Mouse (Mus musculus) erythroblast, embryonic 14.5 days (primary cell): Measurements from ENCODE around the gene Entpd7. TPM values are rescaled to one million over a fixed set of nuclear protein-coding genes. Genes with fewer than 3 reads are reported as not detected.

ENCODE experiments used
- H3K27me3 ChIP-seq: 2 replicates; pipeline ENCODE4 v1.6.1; 2012; ENCODE audit warnings: inconsistent platforms; ENCODE audit not compliant: control insufficient read depth
- H3K36me3 ChIP-seq: 2 replicates; pipeline ENCODE4 v1.6.1; 2012; ENCODE audit warnings: mild to moderate bottlenecking, inconsistent platforms; ENCODE audit not compliant: control insufficient read depth
- H3K4me1 ChIP-seq: 2 replicates; pipeline ENCODE4 v1.6.1; 2012; ENCODE audit warnings: inconsistent platforms; ENCODE audit not compliant: control insufficient read depth
- H3K4me3 ChIP-seq: replicated peaks from 2 replicates; pipeline ENCODE3; 2012; ENCODE audit warnings: moderate library complexity, mild to moderate bottlenecking, inconsistent platforms
- H3K9me3 ChIP-seq: 2 replicates; pipeline ENCODE4 v1.6.1; 2012; ENCODE audit warnings: low read length, inconsistent platforms, mixed read lengths; ENCODE audit not compliant: control insufficient read depth
- GATA1 ChIP-seq: IDR thresholded peaks from 2 replicates; pipeline ENCODE4 v1.6.1; 2012; ENCODE audit warnings: low read length, inconsistent platforms, mixed read lengths
- TAL1 ChIP-seq: IDR thresholded peaks from 3 replicates; pipeline ENCODE4 v1.6.1; 2012; ENCODE audit warnings: low read length, inconsistent platforms, mixed read lengths
- polyA plus RNA-seq: library from polyadenylated mRNA; stranded (reverse); fragments of >175 nt; gene quantifications from 2 replicates; pipeline ENCODE4 v1.2.3, GENCODE M21; 2012

Gene Entpd7
- 0.02 and 0.04 TPM in 2 replicates for polyA plus RNA-seq

DNA sequence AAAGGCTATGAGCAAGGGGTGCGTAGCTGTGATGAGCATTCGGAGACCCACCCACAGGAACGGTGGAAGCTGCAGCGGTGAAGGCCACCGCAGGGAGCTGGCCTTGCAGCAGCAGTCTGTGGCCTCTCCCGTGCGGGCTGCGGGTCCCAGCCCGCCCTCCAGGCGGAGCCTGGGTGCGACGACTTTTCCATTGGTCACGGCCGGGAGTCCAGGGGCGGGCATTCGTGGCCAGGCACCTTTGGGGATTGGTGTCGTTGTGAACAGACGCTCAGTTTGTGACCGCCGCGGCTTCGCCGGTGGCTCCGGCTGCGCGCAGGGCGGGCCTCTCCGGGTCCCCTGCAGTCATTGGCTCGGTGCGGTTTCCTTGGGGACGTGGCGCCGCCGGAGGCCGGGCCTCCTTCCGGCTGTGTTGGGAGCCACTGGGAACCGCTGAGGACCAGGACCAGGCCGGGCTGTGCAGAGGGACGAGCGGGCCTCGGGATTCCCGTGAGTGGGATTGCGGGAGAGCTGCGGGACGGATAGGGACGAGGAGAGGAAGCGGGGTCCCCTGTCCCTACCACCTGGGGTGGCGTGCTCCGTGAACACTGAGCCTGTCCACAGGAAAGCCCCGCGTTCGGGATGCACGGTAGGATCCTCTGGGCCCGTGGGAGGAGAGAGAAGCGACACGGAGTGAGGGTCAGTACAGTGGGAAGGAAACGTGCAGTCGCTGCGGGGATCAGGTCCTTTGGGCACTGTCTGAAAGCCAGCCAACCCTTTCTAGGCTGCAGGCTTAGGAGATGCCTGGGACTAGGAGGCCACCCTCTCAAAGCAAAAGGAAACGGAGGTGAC is at the start of gene Entpd7:
Gene Entpd7, plus strand, starts transcription at position 254 of the 828 bp plus-strand sequence.
- Histone ChIP-seq H3K4me3 (peak within 1 kb of the TSS; percentile 86), H3K9me3 (no peaks in the 10 kb centered on the region), H3K27me3 (no peaks in the 10 kb centered on the region), H3K36me3 (peaks cover 2% of the 10 kb centered on the region), H3K4me1 (peaks cover 19% of the 10 kb centered on the region)
- TF ChIP-seq TAL1 = no peak
- TF ChIP-seq GATA1 = no peak

DNA sequence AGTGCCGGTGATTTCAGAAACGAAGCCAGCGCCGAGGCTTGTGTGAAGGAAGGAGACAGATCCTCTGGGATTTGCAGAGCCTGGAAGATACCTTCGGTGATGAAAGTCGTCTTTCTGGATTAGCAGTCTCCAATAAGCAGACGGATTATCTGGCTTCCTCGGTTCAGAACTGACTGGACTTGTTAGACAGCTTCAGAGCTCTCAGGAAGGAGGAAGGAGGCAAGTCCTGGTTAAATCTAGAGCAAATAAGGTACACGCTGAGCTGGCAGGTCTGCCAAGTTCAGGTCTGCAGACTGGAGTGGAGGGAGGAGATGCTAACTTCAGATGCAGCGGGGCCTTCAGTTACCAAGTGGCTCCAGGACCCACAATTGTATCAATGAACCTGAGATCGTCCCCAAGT is 47.6 kb upstream of the Entpd7 start:
- Histone ChIP-seq H3K27me3 (no peaks in the 10 kb centered on the region; the same call in 1 of the 2 replicates), H3K9me3 (no peaks in the 10 kb centered on the region), H3K4me3 (no peak overlapping the region), H3K36me3 (no peaks in the 10 kb centered on the region), H3K4me1 (no peaks in the 10 kb centered on the region)
- no peak for TF ChIP-seq TAL1
- no peak for TF ChIP-seq GATA1

DNA sequence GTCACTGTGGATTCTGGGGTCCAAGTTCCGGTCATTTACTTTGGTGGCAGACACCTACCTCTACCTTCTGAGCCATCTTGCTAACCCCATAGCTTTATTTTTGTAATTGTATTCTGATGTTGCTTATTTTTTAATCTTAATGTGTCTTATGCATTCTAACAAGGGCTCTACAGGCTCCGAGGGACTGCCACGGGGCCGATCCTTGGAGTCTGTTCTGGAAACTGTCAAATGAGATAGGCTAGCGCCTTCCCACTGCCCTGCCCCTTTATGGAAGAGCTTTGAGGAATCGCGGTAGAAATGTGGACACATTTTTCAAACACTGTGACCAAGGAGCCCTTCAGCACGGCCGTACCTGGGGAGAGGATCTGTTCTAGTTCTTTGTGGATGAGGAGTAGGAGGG is 46.6 kb upstream of the Entpd7 start:
- no peaks in the 10 kb centered on the region; the same call in 1 of the 2 replicates for H3K27me3 ChIP-seq
- no peaks in the 10 kb centered on the region for H3K9me3 ChIP-seq
- TF ChIP-seq GATA1 = no peak
- TF ChIP-seq TAL1 = no peak

DNA sequence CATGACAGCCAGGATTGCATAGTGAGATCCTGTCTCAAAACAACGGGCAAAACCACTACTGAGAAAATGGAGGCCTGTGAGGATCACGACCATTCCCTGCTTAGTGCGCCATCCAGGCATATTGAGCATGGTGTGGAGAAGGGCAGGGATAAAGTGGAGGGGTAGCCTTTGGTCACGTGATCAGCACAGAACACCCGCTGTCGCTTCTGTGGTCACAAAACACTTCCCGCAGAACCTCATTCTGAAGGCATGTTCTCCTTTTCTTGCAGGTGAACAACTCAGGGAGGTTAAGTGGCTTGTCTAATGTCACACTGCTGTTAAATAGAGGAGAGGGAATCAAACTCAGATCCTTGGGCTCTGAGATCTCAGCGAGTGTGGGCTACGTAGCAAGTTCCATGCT is 44.0 kb upstream of the Entpd7 start:
- TF ChIP-seq GATA1 = no peak
- TF ChIP-seq TAL1 = no peak
- H3K4me3 ChIP-seq = no peak overlapping the region
- H3K9me3 ChIP-seq = no peaks in the 10 kb centered on the region
- H3K36me3 ChIP-seq = no peaks in the 10 kb centered on the region
- no peaks in the 10 kb centered on the region for H3K27me3 ChIP-seq
- H3K4me1 ChIP-seq = no peaks in the 10 kb centered on the region

More for the DNA sequence above, 46.6 kb upstream of the Entpd7 start:
- H3K4me1 ChIP-seq = no peaks in the 10 kb centered on the region
- H3K36me3 ChIP-seq = no peaks in the 10 kb centered on the region
- no peak overlapping the region for H3K4me3 ChIP-seq

DNA sequence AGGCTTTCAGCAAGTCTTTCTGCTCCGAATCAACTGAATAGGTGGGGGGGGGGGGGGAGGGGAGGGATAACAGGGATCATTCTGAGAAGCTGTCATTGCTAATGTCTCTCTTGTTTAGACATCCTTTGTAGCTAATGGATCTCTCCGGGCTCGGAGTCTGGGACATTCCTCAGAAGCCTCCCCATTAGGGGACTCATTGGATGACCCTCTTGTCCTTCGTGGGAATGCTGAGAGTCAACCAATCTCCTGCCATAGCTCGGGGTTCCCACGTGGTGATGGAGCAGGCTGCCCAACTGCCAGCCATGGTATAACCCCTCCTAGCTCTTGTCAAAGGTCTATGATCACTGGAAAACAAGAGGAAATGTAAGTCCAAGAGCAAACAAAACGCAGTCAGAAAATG is 42.6 kb upstream of the Entpd7 start:
- Histone ChIP-seq H3K4me1 (no peaks in the 10 kb centered on the region), H3K4me3 (no peak overlapping the region), H3K27me3 (peaks cover 3% of the 10 kb centered on the region), H3K36me3 (no peaks in the 10 kb centered on the region), H3K9me3 (no peaks in the 10 kb centered on the region)
- TF ChIP-seq TAL1 (no peak), GATA1 (no peak)

DNA sequence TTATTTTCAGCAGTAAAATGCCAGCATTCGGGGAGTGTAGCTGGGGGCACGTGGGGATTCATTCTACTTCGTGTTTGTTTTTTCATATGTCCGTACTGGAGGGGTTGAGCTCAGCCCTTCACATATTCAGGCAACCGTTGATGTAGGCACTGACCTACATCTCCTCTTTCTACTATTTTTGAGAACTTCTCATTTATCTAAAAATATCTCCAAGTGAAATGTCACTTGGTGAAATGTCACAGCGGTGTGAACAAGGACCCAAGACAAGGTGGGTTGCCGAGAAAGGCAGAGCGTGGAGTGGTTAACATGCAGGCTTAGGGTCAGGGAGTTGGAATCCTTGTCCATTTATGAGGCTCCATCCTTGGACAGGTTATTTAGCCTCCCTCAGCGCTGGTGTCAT is 42.2 kb upstream of the Entpd7 start:
- Histone ChIP-seq H3K9me3 (no peaks in the 10 kb centered on the region), H3K27me3 (peaks cover 3% of the 10 kb centered on the region), H3K36me3 (no peaks in the 10 kb centered on the region), H3K4me3 (no peak overlapping the region), H3K4me1 (no peaks in the 10 kb centered on the region)
- no peak for TF ChIP-seq GATA1
- TF ChIP-seq TAL1 = no peak

DNA sequence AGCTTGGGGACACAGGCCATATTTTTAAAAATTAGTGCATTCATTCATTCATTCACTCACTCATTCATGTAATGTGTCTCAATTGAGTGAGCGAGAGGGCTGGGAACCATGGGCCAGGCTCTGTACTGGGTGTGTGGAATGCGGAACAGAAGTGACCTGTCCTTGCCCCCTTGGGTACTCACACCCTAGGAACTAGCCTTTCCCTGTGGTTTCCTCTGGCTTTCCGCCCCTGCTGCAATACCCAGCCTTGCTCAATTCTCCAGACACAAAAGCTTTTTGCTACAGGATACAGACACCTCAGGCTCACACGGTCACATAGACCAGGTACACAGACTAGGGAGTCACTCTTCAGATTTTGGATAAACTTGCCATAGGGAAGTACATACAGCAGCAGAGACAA is 41.1 kb upstream of the Entpd7 start:
- H3K9me3 ChIP-seq = no peaks in the 10 kb centered on the region
- peaks cover 13% of the 10 kb centered on the region for H3K27me3 ChIP-seq
- H3K4me1 ChIP-seq = no peaks in the 10 kb centered on the region
- no peak for TF ChIP-seq GATA1
- TF ChIP-seq TAL1 = no peak
- no peak overlapping the region for H3K4me3 ChIP-seq
- H3K36me3 ChIP-seq = no peaks in the 10 kb centered on the region

DNA sequence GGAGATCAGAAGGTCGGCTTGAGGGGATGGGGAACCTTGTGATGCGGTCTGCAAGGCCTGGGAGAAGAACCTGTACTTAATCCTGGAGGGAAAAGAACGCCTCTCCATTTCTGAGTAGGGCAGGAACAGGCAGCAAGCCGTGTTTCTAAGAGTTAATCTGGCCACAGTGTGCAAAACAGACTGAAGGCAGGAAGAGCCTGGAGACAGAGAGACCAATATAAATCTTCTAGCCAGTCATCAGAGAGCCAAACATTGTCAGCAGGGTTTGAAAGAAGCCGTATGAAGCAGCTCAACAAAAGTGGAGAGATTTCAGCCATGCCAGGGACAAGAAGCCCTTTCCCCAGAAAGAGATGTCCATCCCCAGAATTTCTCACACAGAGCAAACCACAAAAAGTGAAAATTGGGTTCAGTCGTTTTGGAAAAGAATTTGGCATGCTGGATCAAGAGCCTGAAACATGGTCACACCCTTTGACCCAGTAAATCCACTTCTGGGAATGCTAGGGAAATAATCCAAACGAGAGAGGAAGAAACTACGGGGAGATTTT is 38.2 kb upstream of the Entpd7 start:
- Histone ChIP-seq H3K36me3 (no peaks in the 10 kb centered on the region), H3K27me3 (peaks cover 18% of the 10 kb centered on the region), H3K4me1 (no peaks in the 10 kb centered on the region), H3K4me3 (no peak overlapping the region), H3K9me3 (no peaks in the 10 kb centered on the region)
- TF ChIP-seq TAL1 = no peak
- no peak for TF ChIP-seq GATA1

DNA sequence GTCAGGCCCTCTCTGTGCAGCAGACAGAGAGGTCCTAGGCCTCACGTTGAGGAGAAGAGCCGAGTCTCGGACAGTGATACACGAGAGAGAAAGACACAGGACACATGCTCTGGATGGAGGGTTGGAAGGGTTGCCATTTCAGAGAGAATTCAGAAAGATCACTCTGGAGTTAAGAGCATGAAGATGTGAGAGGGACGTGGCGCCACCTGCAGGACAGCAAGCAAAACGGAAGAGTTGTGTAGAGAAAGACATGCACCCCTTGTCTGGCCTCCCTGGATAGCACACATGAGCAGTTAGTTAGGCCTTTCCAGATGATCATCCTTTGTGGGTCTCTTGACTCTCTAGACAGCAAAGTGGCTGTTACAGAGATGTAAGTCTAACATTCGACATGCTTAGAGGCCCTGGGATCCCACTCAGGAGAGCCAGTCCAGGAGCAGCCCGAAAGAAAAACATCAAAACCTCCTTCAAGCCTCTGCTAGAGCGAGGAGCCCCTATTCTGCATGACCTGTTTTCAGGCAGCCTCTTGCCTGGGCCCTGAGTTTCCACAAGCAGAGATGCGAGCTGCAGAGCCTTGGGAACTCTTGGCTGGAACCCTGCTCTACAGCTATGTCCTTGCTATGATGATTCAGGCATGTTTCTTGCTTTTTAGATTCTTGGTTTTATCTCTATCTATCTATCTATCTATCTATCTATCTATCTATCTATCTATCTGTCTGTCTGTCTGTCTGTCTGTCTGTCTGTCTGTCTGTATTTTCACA is 33.6 kb upstream of the Entpd7 start:
- TF ChIP-seq GATA1 (no peak), TAL1 (no peak)
- no peaks in the 10 kb centered on the region for H3K9me3 ChIP-seq
- no peak overlapping the region for H3K4me3 ChIP-seq
- no peaks in the 10 kb centered on the region for H3K36me3 ChIP-seq
- peaks cover 20% of the 10 kb centered on the region for H3K27me3 ChIP-seq
- H3K4me1 ChIP-seq = peaks cover 2% of the 10 kb centered on the region; the same call in 1 of the 2 replicates
